Mouse (Mus musculus) forebrain, embryonic 14.5 days (tissue): ENCODE measurements around the gene Oip5. TPM values are rescaled to one million over a fixed set of nuclear protein-coding genes. Genes with fewer than 3 reads are reported as not detected.
"Not testable (repeated sequence)": the region's sequence is repeated elsewhere in the genome, so short reads cannot be mapped to it uniquely, and the experiment has no call there.

Experiments
- ATAC-seq: fragments of 200-750 bp; cut with Nextera tagmentation; 2 replicates; pipeline ENCODE4 v1.8.0; 2017; ENCODE audit warnings: mild to moderate bottlenecking, moderate library complexity
- DNase-seq: peaks from one replicate; pipeline ENCODE4 v3.0.0-alpha.2; 2015; ENCODE audit warnings: low spot score
- H3K27ac ChIP-seq: fragments of 300-500 bp; sonication (generic); 2 replicates; pipeline ENCODE4 v1.5.1; 2014; ENCODE audit warnings: low read depth, mild to moderate bottlenecking, control low read depth, low read length, moderate library complexity
- H3K27me3 ChIP-seq: fragments of 300-500 bp; sonication (generic); replicated peaks from 2 replicates; pipeline ENCODE4 v1.6.1; 2014; ENCODE audit warnings: low read length, control low read depth, mixed read lengths; ENCODE audit not compliant: control insufficient read depth, insufficient read depth
- H3K36me3 ChIP-seq: fragments of 300-500 bp; sonication (generic); 2 replicates; pipeline ENCODE4 v1.6.1; 2014; ENCODE audit warnings: low read length, control low read depth; ENCODE audit not compliant: control insufficient read depth, insufficient read depth
- H3K4me1 ChIP-seq: fragments of 300-500 bp; sonication (generic); 2 replicates; pipeline ENCODE4 v1.6.1; 2014; ENCODE audit warnings: antibody characterized with exemption, low read length, control low read depth; ENCODE audit not compliant: control insufficient read depth, insufficient read depth
- H3K4me2 ChIP-seq: fragments of 300-500 bp; sonication (generic); 2 replicates; pipeline ENCODE4 v1.6.1; 2014; ENCODE audit warnings: mild to moderate bottlenecking, control low read depth, low read length
- H3K4me3 ChIP-seq: fragments of 300-500 bp; sonication (generic); 2 replicates; pipeline ENCODE4 v1.5.1; 2014; ENCODE audit warnings: low read depth, low read length, control low read depth
- H3K9ac ChIP-seq: fragments of 300-500 bp; sonication (generic); 2 replicates; pipeline ENCODE4 v1.6.1; 2014; ENCODE audit warnings: mild to moderate bottlenecking, low read length, control low read depth, moderate library complexity
- H3K9me3 ChIP-seq: fragments of 300-500 bp; sonication (generic); replicated peaks from 2 replicates; pipeline ENCODE4 v1.6.1; 2016; ENCODE audit warnings: low read length, control low read depth, mixed read lengths; ENCODE audit not compliant: control insufficient read depth
- WGBS: fragments of 180-500 bp; shearing (Covaris S2); extraction: QIAGEN DNeasy Blood & Tissue Kit; methylation state at CpG from one replicate; pipeline ENCODE4 v1.1.7; 2014; 5-methylcytosine and 5-hydroxymethylcytosine counted together
- polyA plus RNA-seq: library from polyadenylated mRNA; unstranded; fragments of >200 nt; fragmentation: Nextera tagmentation; extraction: Ambion mirVana; gene quantifications from 2 replicates; pipeline ENCODE4 v1.2.1, GENCODE M21; 2014

Gene Oip5
- polyA plus RNA-seq = 13.2 and 14.8 TPM in 2 replicates

GRCm38 (mm10) chr2:119618199-119618982 lies at the start of gene Oip5, which contains the start of gene Nusap1:
Gene Oip5 (minus strand): TSS chr2:119618469.
Gene Nusap1 (plus strand): TSS chr2:119618298.
- no peaks in the 10 kb centered on the region for H3K9me3 ChIP-seq
- ATAC-seq (peak; percentile 100), DNase-seq (peak; percentile 100)
- WGBS = under 1% methylated on average over 55 of the region's 55 CpGs
- 0 out of 2 replicates have a peak, but pooled peaks cover under 1% of the 10 kb centered on the region for H3K36me3 ChIP-seq
- H3K27me3 ChIP-seq = no peaks in the 10 kb centered on the region
- H3K4me1 ChIP-seq = peaks cover 15% of the 10 kb centered on the region
- H3K27ac ChIP-seq = no peak within 1 kb of the TSS
- peak within 1 kb of the TSS; percentile 64 for H3K9ac ChIP-seq
- H3K4me3 ChIP-seq = peak within 1 kb of the TSS; percentile 64
- H3K4me2 ChIP-seq = peak within 1 kb of the TSS; percentile 76

GRCm38 (mm10) chr2:119665744-119666143 lies 47.5 kb upstream of the Oip5 start:
- not testable (repeated sequence) for ATAC-seq, H3K36me3 ChIP-seq, H3K4me3 ChIP-seq, H3K4me2 ChIP-seq, H3K27me3 ChIP-seq, H3K9ac ChIP-seq, H3K4me1 ChIP-seq, H3K9me3 ChIP-seq, DNase-seq, H3K27ac ChIP-seq
- WGBS = 74% methylated on average over 19 of the region's 23 CpGs

GRCm38 (mm10) chr2:119662220-119663182 lies 44.2 kb upstream of the Oip5 start, which contains the start of gene Ndufaf1:
Gene Ndufaf1 (minus strand): TSS chr2:119662827.
- Histone ChIP-seq H3K9me3 (no peaks in the 10 kb centered on the region), H3K27me3 (no peaks in the 10 kb centered on the region), H3K4me2 (peak within 1 kb of the TSS; percentile 75), H3K4me1 (peaks cover 2% of the 10 kb centered on the region; the same call in 1 of the 2 replicates), H3K9ac (peak within 1 kb of the TSS; percentile 76), H3K36me3 (peaks cover 19% of the 10 kb centered on the region), H3K4me3 (peak within 1 kb of the TSS; percentile 71), H3K27ac (no peak within 1 kb of the TSS)
- ATAC-seq = peak; percentile 88
- peak; percentile 82 for DNase-seq
- 1% methylated on average over 44 of the region's 44 CpGs for WGBS

GRCm38 (mm10) chr2:119644254-119644653 lies 26.0 kb upstream of the Oip5 start:
- Histone ChIP-seq H3K9ac (no peak overlapping the region), H3K36me3 (peaks cover 78% of the 10 kb centered on the region), H3K4me1 (no peaks in the 10 kb centered on the region), H3K4me3 (no peak overlapping the region), H3K9me3 (no peaks in the 10 kb centered on the region), H3K27me3 (no peaks in the 10 kb centered on the region), H3K27ac (no peak overlapping the region), H3K4me2 (no peak overlapping the region)
- DNase-seq = no peak
- ATAC-seq = no peak
- 93% methylated on average over 5 of the region's 5 CpGs for WGBS

GRCm38 (mm10) chr2:119641214-119641912 lies 23.1 kb upstream of the Oip5 start:
- H3K4me1 ChIP-seq = no peaks in the 10 kb centered on the region
- no peaks in the 10 kb centered on the region for H3K27me3 ChIP-seq
- H3K4me3 ChIP-seq = no peak overlapping the region
- H3K9me3 ChIP-seq = no peaks in the 10 kb centered on the region
- no peak overlapping the region for H3K27ac ChIP-seq
- peaks cover 78% of the 10 kb centered on the region for H3K36me3 ChIP-seq
- H3K9ac ChIP-seq = no peak overlapping the region
- no peak for ATAC-seq
- 91% methylated on average over 5 of the region's 5 CpGs for WGBS
- DNase-seq = no peak
- H3K4me2 ChIP-seq = no peak overlapping the region

DNA sequence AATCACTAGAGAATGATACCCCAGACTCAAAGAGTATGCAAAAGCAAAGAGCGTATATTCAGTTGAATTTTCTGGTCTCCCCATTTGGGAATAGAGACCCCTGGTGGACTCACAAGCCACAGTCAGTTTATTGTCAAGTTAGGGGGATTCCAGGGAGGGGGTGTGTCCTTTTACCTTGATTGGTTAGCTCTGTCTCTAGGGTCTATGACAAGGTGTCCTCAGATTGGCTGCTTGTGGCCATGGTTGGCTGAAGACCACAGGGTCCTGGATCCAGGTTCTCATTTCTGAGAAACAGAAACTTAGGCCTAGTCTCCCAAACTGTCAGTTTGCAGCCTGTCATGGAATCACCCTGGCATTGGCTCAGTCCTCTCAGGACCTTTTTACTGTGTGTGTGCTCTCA lies 18.5 kb upstream of the Oip5 start:
- Histone ChIP-seq H3K9ac (no peak overlapping the region), H3K27me3 (no peaks in the 10 kb centered on the region), H3K27ac (no peak overlapping the region), H3K4me1 (no peaks in the 10 kb centered on the region), H3K4me3 (no peak overlapping the region), H3K9me3 (no peaks in the 10 kb centered on the region), H3K4me2 (no peak overlapping the region), H3K36me3 (peaks cover 74% of the 10 kb centered on the region)
- ATAC-seq (no peak), DNase-seq (no peak)
- 85% methylated on average over 1 of the region's 1 CpGs for WGBS

DNA sequence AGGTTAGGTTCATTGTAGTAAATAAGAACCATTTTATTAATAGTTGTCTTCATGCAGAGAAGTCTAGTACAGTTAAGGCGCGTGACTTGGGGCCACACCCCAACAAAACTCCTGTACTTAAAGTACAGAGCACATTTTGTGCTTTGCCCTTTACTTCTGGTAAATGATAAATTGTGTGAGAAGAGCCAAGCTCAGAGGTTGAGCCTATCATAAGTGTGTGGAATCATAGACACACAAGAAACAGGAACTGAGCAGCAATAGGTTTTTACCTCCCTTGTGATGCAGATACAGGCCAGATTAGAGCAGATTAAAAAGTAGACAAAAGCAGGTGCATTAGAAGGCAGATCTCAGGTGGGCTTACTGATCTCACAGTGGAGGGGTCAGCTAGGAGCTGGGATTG lies 3.0 kb upstream of the Oip5 start:
- Histone ChIP-seq H3K9me3 (no peaks in the 10 kb centered on the region), H3K27ac (no peak overlapping the region), H3K4me2 (peak overlapping the region; percentile 33), H3K9ac (0 out of 2 replicates have a peak overlapping the region, but pooled peaks have one; percentile 32), H3K27me3 (no peaks in the 10 kb centered on the region), H3K36me3 (peaks cover 25% of the 10 kb centered on the region; the same call in 1 of the 2 replicates), H3K4me1 (peaks cover 15% of the 10 kb centered on the region), H3K4me3 (no peak overlapping the region)
- 97% methylated on average over 2 of the region's 2 CpGs for WGBS
- ATAC-seq = no peak
- DNase-seq = no peak

GRCm38 (mm10) chr2:119619002-119619401 lies 733 bp upstream of the Oip5 start:
- H3K27me3 ChIP-seq, H3K36me3 ChIP-seq, H3K9me3 ChIP-seq, H3K27ac ChIP-seq, ATAC-seq, DNase-seq: not testable (repeated sequence)
- peaks cover 15% of the 10 kb centered on the region for H3K4me1 ChIP-seq
- H3K4me2 ChIP-seq = peak overlapping the region; percentile 60
- H3K4me3 ChIP-seq = peak overlapping the region; percentile 64
- WGBS = 6% methylated on average over 6 of the region's 6 CpGs
- H3K9ac ChIP-seq = peak overlapping the region; percentile 59
